In the genomic region with DNA sequence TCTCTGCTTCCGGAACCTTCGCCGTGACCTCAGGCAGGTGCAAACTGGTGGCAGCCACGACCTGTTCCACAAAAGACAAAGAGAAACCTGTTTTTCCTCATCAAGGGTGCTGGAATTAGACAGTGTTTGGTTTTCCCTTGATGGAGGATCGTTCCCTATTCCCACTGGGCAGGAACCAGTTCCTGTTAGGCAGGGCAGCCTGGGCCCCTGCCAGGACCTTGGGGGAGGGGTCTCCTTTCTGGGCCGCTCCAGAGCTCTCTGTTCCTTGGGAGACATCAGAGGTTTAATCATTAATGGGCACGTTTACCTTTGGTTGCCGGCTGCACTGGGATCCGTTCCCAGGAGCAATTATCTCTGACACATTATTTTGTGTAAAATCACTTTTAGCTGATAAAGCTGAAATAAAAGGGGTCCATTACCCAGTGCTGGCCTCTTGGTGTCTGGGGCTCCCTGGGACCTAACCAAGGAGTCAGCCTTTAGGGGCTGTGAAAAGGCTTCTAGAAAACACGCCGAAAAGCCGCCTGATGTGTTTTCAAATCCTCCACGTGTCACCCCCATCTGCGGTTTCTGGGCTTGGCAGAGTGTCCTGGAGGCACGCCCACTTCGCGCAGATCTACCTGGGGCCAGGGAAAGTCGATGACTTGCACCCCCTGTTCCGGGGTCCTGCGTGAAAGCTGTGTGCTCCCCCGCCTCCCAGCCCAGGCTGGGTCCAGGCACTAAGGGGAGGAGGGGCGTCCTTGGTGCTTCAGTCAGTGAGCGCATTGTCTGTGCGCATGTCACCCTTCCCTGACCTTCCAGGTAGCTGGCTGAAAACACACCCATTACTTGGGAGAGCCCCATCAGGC, we compare ENCODE assay signal across 9 mouse cellular contexts. TPM values are rescaled to one million over a fixed set of nuclear protein-coding genes. Genes with fewer than 3 reads are reported as not detected.
DNase-seq lines count a peak whose midpoint lies in the region; ATAC-seq and TF ChIP-seq lines count a peak whose summit lies in the region.
"Had no signal": no experiment of that assay in that cellular context is flagged by ENCODE, and none has a peak within 500 bp of the region (broad histone marks: within the 10 kb centered on the region; RNA-seq: fewer than 3 reads in every experiment).

No protein-coding gene starts in this region.

- peak overlapping the region; percentile 92 for H3K27ac ChIP-seq in embryonic facial prominence, embryonic 12.5 days
- H3K27ac ChIP-seq in liver, postnatal 0 days (ENCODE audit: low read depth) = no peak overlapping the region

- peak; percentile 30 to 48 for DNase-seq in left cerebral cortex, postnatal 14 days (ENCODE audit: low spot score in 2 of 2)
- no peak for DNase-seq in left cerebral cortex, postnatal 36 days (ENCODE audit: low spot score in 2 of 2)
- DNase-seq in kidney, adult 11 months = peak; percentile 93
- no peak for DNase-seq in liver, postnatal 0 days
- peak; percentile 83 for DNase-seq in yolk sac, embryonic 10.5 days (ENCODE audit: low spot score)
- no peak for DNase-seq in left cerebral cortex, adult 9 months (ENCODE audit: low spot score in 2 of 2)
- no peak for DNase-seq in adrenal gland, adult 18-20 months (ENCODE audit: low spot score in 2 of 2)

- no peak for TF ChIP-seq CTCF in liver, postnatal 0 days (IDR thresholded peaks at IDR 0.05; ENCODE audit: low read depth)

- ATAC-seq in embryonic facial prominence, embryonic 12.5 days (ENCODE audit: insufficient number of reproducible peaks, insufficient read depth, low FRiP score, low TSS enrichment) = no peak
- no peak for ATAC-seq in liver, postnatal 0 days

- intact Hi-C loops in left cerebral cortex, postnatal 14 days (cut with DNase I) = no loop called here
- intact Hi-C loops in left cerebral cortex, postnatal 36 days (cut with DNase I) = no loop called here

- no peaks in the 10 kb centered on the region for H3K36me3 ChIP-seq in embryonic facial prominence, embryonic 12.5 days
- no peaks in the 10 kb centered on the region for H3K36me3 ChIP-seq in liver, postnatal 0 days (replicated peaks; ENCODE audit: insufficient read depth, low read length)

- H3K27me3 ChIP-seq in embryonic facial prominence, embryonic 12.5 days = no peaks in the 10 kb centered on the region
- H3K27me3 ChIP-seq in liver, postnatal 0 days (ENCODE audit: insufficient read depth, low read length) = no peaks in the 10 kb centered on the region

- 39% methylated on average over 24 of the region's 24 CpGs for WGBS in embryonic facial prominence, embryonic 12.5 days
- 47% methylated on average over 24 of the region's 24 CpGs for WGBS in liver, postnatal 0 days (ENCODE audit: insufficient replicate concordance)

- TF ChIP-seq EP300 in liver, postnatal 0 days (IDR thresholded peaks at IDR 0.05; ENCODE audit: low read depth) = no peak

- H3K4me3 ChIP-seq in embryonic facial prominence, embryonic 12.5 days = no peak overlapping the region
- no peak overlapping the region for H3K4me3 ChIP-seq in liver, postnatal 0 days (ENCODE audit: low read depth, low read length)

- peaks cover 48% of the 10 kb centered on the region for H3K4me1 ChIP-seq in embryonic facial prominence, embryonic 12.5 days
- H3K4me1 ChIP-seq in liver, postnatal 0 days (ENCODE audit: insufficient read depth) = peaks cover 29% of the 10 kb centered on the region

- H3K4me2 ChIP-seq in embryonic facial prominence, embryonic 12.5 days (replicated peaks) = no peak overlapping the region; the same call in 1 of the 2 replicates
- peak overlapping the region; percentile 32; the same call in 1 of the 2 replicates for H3K4me2 ChIP-seq in liver, postnatal 0 days (ENCODE audit: low read depth, low read length)

- H3K9ac ChIP-seq in embryonic facial prominence, embryonic 12.5 days = no peak overlapping the region
- no peak overlapping the region for H3K9ac ChIP-seq in liver, postnatal 0 days (replicated peaks)

- no peaks in the 10 kb centered on the region for H3K9me3 ChIP-seq in embryonic facial prominence, embryonic 12.5 days
- no peaks in the 10 kb centered on the region for H3K9me3 ChIP-seq in liver, postnatal 0 days (ENCODE audit: low read length)

RNA-seq across cellular contexts. Expression of a gene that starts 29.0 kb away (rescaled TPM):
- total RNA-seq in left cerebral cortex, postnatal 14 days (2021) = 10 to 100 TPM; 61.2 to 64.4 TPM
- total RNA-seq in left cerebral cortex, postnatal 36 days (2021) = 10 to 100 TPM; 60.8 to 65.6 TPM
- 13.5 and 14.1 TPM in 2 replicates for polyA plus RNA-seq in embryonic facial prominence, embryonic 12.5 days (2016; fragmentation: Nextera tagmentation; extraction: Ambion mirVana)
- polyA plus RNA-seq in liver, postnatal 0 days (2015; fragmentation: Nextera tagmentation; extraction: Ambion mirVana) = 4.3 and 4.5 TPM in 2 replicates
- 10 to 100 TPM; 16.2 to 19.4 TPM for total RNA-seq in adrenal gland, adult 18-20 months (2021)

RNA-seq across cellular contexts. Expression of a gene that starts 29.8 kb away (rescaled TPM):
- 100 to 1,000 TPM; 411 to 446 TPM for total RNA-seq in left cerebral cortex, postnatal 14 days (2021)
- 100 to 1,000 TPM; 339 to 346 TPM for total RNA-seq in left cerebral cortex, postnatal 36 days (2021)
- 617 and 661 TPM in 2 replicates for polyA plus RNA-seq in embryonic facial prominence, embryonic 12.5 days (2016; fragmentation: Nextera tagmentation; extraction: Ambion mirVana)
- 676 and 694 TPM in 2 replicates for polyA plus RNA-seq in liver, postnatal 0 days (2015; fragmentation: Nextera tagmentation; extraction: Ambion mirVana)
- 100 to 1,000 TPM; 359 to 454 TPM for total RNA-seq in adrenal gland, adult 18-20 months (2021)

RNA-seq across cellular contexts. Expression of a gene that starts 34.4 kb away (rescaled TPM):
- under 1 TPM; 0.13 to 0.55 TPM for total RNA-seq in left cerebral cortex, postnatal 14 days (2021)
- under 1 TPM in 1 of 2 experiments, not detected in 1; 0.39 TPM for total RNA-seq in left cerebral cortex, postnatal 36 days (2021)
- 0.73 and 0.75 TPM in 2 replicates for polyA plus RNA-seq in embryonic facial prominence, embryonic 12.5 days (2016; fragmentation: Nextera tagmentation; extraction: Ambion mirVana)
- 0.15 and 0.21 TPM in 2 replicates for polyA plus RNA-seq in liver, postnatal 0 days (2015; fragmentation: Nextera tagmentation; extraction: Ambion mirVana)
- total RNA-seq in adrenal gland, adult 18-20 months (2021) = under 1 TPM in 1 of 2 experiments, not detected in 1; 0.30 TPM

RNA-seq across cellular contexts. Expression of a gene that starts 44.2 kb away (rescaled TPM):
- total RNA-seq in left cerebral cortex, postnatal 14 days (2021) = not detected
- under 1 TPM in 1 of 2 experiments, not detected in 1; 0.32 TPM for total RNA-seq in left cerebral cortex, postnatal 36 days (2021)
- not detected in 2 replicates for polyA plus RNA-seq in embryonic facial prominence, embryonic 12.5 days (2016; fragmentation: Nextera tagmentation; extraction: Ambion mirVana)
- polyA plus RNA-seq in liver, postnatal 0 days (2015; fragmentation: Nextera tagmentation; extraction: Ambion mirVana) = not detected in 2 replicates
- total RNA-seq in adrenal gland, adult 18-20 months (2021) = not detected
- polyA plus RNA-seq: large intestine, adult 2 months had no signal

Comparison
In these comparisons a context has a peak if more than half of its experiments do, and no peak if none do; other contexts are left out.
1. DNase-seq: peak in left cerebral cortex, postnatal 14 days (2 of 2), kidney, adult 11 months (single experiment) and yolk sac, embryonic 10.5 days (single experiment); none in left cerebral cortex, postnatal 36 days (0 of 2), liver, postnatal 0 days (single experiment), left cerebral cortex, adult 9 months (0 of 2) and adrenal gland, adult 18-20 months (0 of 2).